Mouse (Mus musculus) heart, adult 9 months (tissue): ENCODE results near the gene Rtkn2.

Experiments
- DNase-seq, 2 experiments: peaks; one replicate each; pipeline ENCODE4 v3.0.0; 2022; ENCODE audit warnings: low spot score in 2 of 2

Gene Rtkn2

DNA sequence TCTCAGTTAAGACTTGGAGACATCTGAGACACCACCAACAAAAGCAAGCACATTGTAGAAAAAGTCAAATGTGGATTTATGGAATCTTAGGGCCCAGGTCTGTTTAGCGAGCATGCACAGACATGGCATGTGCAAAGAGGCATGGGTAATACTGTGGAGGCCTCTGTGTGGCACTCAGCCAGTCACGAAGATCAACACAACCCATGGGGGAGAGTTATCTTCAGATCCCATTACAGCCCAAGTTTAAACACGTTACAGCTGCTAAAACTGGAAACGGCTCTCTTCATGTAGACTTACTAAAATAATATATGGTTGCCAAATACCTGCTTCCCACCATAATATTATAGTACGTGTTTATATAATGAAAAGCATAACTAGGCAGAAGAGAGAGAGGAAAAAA lies 124.6 kb downstream of the Rtkn2 start:
- DNase-seq: peak in 1 of 2 experiments; percentile 54

DNA sequence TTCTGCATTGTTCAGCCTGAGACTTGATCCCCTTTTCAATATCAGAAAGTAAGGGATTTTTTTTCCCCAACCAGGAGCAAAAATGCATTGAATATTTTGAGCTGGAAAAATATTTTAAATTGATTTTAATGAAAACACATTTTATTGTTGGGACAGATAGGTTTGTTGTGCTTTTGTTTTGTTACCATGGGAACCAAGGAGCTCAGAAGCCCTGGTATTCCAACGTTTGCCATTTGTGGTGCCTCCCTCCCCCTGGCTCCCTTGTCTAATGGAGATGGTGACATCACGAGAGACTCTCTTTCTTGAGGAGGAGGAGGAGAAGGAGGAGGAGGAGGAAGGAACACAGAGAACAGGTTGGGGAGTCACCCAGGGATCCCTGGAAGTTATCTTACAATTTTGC lies 125.1 kb downstream of the Rtkn2 start:
- DNase-seq: peak; percentile 54 to 59

DNA sequence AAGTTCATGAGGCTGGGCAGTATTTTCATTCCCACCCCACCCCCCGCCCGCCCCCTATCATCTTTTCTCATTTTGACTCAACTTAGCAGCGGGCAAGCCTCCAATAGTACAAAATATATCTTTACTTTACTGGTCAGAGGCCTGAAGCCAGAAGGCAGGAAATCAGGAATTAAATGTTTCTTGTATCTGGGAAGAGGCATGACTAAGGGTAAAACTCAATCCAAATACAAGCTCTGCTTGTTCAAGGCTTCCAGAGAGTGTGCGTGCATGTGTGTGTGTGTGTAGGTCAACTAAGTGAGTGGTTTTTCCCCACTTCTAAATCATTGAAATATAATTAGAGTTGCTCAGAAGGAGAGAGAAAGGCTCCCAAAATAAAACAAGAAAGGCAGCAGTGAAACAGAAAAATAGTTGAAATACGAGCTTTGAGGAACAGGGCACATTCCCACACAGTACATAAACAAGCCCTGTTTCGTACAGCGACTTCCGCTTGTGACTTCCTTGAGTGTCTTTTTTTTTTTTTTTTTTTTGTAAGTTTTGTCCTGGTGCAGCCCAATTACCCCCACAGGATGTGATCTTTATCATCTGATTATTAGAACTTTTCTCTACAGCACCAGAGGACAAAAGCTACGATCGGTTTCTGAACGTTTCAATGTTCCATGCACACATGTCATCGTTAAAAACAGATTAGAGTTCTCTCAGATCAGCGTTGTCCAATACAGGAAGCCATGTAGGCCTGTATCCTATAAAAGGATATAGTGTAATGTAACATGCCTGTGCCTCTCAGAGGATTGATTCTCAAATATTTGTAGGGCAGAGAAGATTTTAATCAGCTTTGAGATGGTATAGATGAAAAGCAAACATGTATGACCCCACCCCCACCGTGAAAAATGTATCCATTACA lies 125.8 kb downstream of the Rtkn2 start:
- DNase-seq: no peak

DNA sequence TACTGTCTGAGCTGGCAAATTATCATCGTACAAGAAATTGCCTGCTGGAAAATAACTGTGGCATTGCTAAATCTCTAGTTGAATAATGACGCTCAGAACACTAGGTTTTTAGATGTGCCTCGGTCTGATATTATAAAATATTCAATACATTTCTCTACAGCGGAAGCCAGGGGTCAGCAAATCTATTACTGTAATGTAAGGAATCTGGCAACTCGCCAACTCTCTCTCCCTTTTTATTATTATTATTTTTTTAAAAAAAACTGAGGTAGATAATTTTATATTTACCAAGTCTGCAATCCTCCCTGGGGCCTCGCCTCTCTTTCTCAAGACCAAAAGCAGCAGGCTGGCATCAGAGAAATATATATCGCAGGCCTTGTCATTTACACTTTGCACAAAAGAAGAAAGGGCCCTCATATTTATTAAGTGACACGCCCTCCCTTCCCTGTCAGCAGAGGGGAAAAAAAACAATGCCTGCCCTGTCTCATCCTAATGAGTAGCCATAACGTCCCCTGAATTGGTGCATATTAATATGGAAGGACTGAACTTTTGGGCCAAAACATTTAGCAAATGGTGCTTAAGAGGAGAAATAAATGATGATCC lies 127.1 kb downstream of the Rtkn2 start:
- DNase-seq: no peak

DNA sequence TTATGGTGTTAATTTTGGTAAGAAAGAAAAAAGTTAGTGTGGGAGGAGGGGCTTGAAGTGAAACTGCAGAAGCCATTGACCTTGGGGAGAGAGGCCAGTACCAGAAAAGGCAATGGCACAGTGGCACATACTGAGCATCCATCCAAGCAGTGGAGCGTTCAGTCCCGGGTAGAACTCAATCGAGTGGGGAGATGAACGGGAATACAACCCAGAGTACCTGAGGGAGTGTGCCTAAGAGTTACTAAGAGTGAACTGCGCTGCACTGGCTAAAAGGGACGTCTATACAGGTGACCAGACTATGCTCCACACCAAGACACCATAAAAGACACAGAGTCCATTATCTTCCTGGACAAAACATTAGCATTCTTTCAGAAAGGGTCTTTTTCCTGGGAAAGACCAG lies 128.3 kb downstream of the Rtkn2 start:
- no peak for DNase-seq
